Mouse (Mus musculus): ENCODE measurements around the gene Gm49776.

Gm49776 gene

GRCm38 (mm10) chr16:18234671-18235388, 23.3 kb downstream of the Gm49776 start, which contains the start of gene Zdhhc8:
TSS of gene Zdhhc8 (minus strand) at chr16:18235136.
- DNase-seq (ENCODE audit: low read depth): peak; percentile 87

- DNase-seq (ENCODE audit: low read depth): peak; percentile 35
Measured at GRCm38 (mm10) chr16:18233919-18234670, 24.0 kb downstream of the Gm49776 start.

- DNase-seq (ENCODE audit: low read depth): no peak
Measured at GRCm38 (mm10) chr16:18233451-18233850, 24.7 kb downstream of the Gm49776 start.

- no peak for DNase-seq (ENCODE audit: low read depth)
Measured at GRCm38 (mm10) chr16:18231451-18231850, 26.7 kb downstream of the Gm49776 start.

- no peak for DNase-seq (ENCODE audit: low read depth)
Measured at GRCm38 (mm10) chr16:18231047-18231446, 27.1 kb downstream of the Gm49776 start.

- DNase-seq (ENCODE audit: low read depth): no peak
Measured at GRCm38 (mm10) chr16:18230617-18231016, 27.5 kb downstream of the Gm49776 start.

GRCm38 (mm10) chr16:18229622-18230021, 28.5 kb downstream of the Gm49776 start:
- no peak for DNase-seq (ENCODE audit: low read depth)

- DNase-seq (ENCODE audit: low read depth): no peak
Measured at GRCm38 (mm10) chr16:18228856-18229255, 29.3 kb downstream of the Gm49776 start.

- DNase-seq (ENCODE audit: low read depth): no peak
Measured at GRCm38 (mm10) chr16:18227897-18228422, 30.2 kb downstream of the Gm49776 start.

- no peak for DNase-seq (ENCODE audit: low read depth)
Measured at GRCm38 (mm10) chr16:18227187-18227586, 30.9 kb downstream of the Gm49776 start.

GRCm38 (mm10) chr16:18222188-18222587, 35.9 kb downstream of the Gm49776 start:
- no peak for DNase-seq (ENCODE audit: low read depth)

GRCm38 (mm10) chr16:18221543-18221898, 36.6 kb downstream of the Gm49776 start:
- DNase-seq (ENCODE audit: low read depth): no peak

GRCm38 (mm10) chr16:18220856-18221542, 37.1 kb downstream of the Gm49776 start:
- DNase-seq (ENCODE audit: low read depth): no peak

- DNase-seq (ENCODE audit: low read depth): peak; percentile 54
Measured at GRCm38 (mm10) chr16:18220001-18220400, 38.1 kb downstream of the Gm49776 start.

GRCm38 (mm10) chr16:18218580-18218996, 39.5 kb downstream of the Gm49776 start:
- DNase-seq (ENCODE audit: low read depth): no peak

GRCm38 (mm10) chr16:18217579-18217978, 40.5 kb downstream of the Gm49776 start, which contains the start of gene Ccdc188:
TSS of gene Ccdc188 (plus strand) at chr16:18217879.
- DNase-seq (ENCODE audit: low read depth): no peak

GRCm38 (mm10) chr16:18214858-18215257, 43.3 kb downstream of the Gm49776 start:
- DNase-seq (ENCODE audit: low read depth): no peak

- DNase-seq (ENCODE audit: low read depth): no peak
Measured at GRCm38 (mm10) chr16:18213689-18214088, 44.4 kb downstream of the Gm49776 start.

GRCm38 (mm10) chr16:18211417-18212171, 46.5 kb downstream of the Gm49776 start:
- peak; percentile 92 for DNase-seq (ENCODE audit: low read depth)

GRCm38 (mm10) chr16:18210701-18211416, 47.3 kb downstream of the Gm49776 start:
- peak; percentile 77 for DNase-seq (ENCODE audit: low read depth)

All from NIH3T3 (cell line).